Mouse (Mus musculus) limb, embryonic 12.5 days (tissue): Measurements from ENCODE around the gene Arhgef10l. TPM values are rescaled to one million over a fixed set of nuclear protein-coding genes. Genes with fewer than 3 reads are reported as not detected.
A peak's percentile ranks its signal among the peaks of the same experiment; 100 is the strongest.

Experiments used
- ATAC-seq: fragments of 200-750 bp; cut with Nextera tagmentation; 2 replicates; pipeline ENCODE4 v1.8.0; 2017; ENCODE audit warnings: low read depth, moderate TSS enrichment; ENCODE audit not compliant: insufficient number of reproducible peaks, insufficient read depth, low FRiP score, low TSS enrichment
- H3K27ac ChIP-seq: fragments of 300-500 bp; sonication (generic); 2 replicates; pipeline ENCODE4 v1.5.1; 2016; ENCODE audit warnings: mild to moderate bottlenecking, moderate library complexity
- H3K27me3 ChIP-seq: fragments of 300-500 bp; sonication (generic); 2 replicates; pipeline ENCODE4 v1.6.1; 2016; ENCODE audit warnings: mild to moderate bottlenecking, moderate library complexity
- H3K36me3 ChIP-seq: fragments of 300-500 bp; sonication (generic); 2 replicates; pipeline ENCODE4 v1.6.1; 2016; ENCODE audit warnings: mild to moderate bottlenecking, moderate library complexity
- H3K4me1 ChIP-seq: fragments of 300-500 bp; sonication (generic); replicated peaks from 2 replicates; pipeline ENCODE4 v1.6.1; 2016
- H3K4me2 ChIP-seq: fragments of 300-500 bp; sonication (generic); 2 replicates; pipeline ENCODE4 v1.6.1; 2016; ENCODE audit warnings: mild to moderate bottlenecking, moderate library complexity
- H3K4me3 ChIP-seq: fragments of 300-500 bp; sonication (generic); replicated peaks from 2 replicates; pipeline ENCODE4 v1.5.1; 2016; ENCODE audit warnings: mild to moderate bottlenecking
- H3K9ac ChIP-seq: fragments of 300-500 bp; sonication (generic); replicated peaks from 2 replicates; pipeline ENCODE4 v1.6.1; 2016; ENCODE audit warnings: mild to moderate bottlenecking, moderate library complexity
- H3K9me3 ChIP-seq: fragments of 300-500 bp; sonication (generic); 2 replicates; pipeline ENCODE4 v1.6.1; 2016; ENCODE audit warnings: mild to moderate bottlenecking, moderate library complexity
- WGBS: fragments of 180-500 bp; shearing (Covaris S2); methylation state at CpG from one replicate; pipeline ENCODE4 v1.1.7; 2016; 5-methylcytosine and 5-hydroxymethylcytosine counted together
- polyA plus RNA-seq: library from polyadenylated mRNA; unstranded; fragments of >200 nt; fragmentation: Nextera tagmentation; extraction: Ambion mirVana; gene quantifications from 2 replicates; pipeline ENCODE4 v1.2.1, GENCODE M21; 2016

Arhgef10l gene
- polyA plus RNA-seq, 1 experiment from 2014 or later, result 20.0 TPM

GRCm38 (mm10) chr4:140505608-140506002 lies 160.2 kb downstream of the Arhgef10l start:
- ATAC-seq, result no peak
- Histone ChIP-seq H3K9ac (no peak overlapping the region), H3K4me2 (no peak overlapping the region), H3K27me3 (peaks cover 34% of the 10 kb centered on the region; the same call in 1 of the 2 replicates), H3K4me3 (no peak overlapping the region), H3K36me3 (no peaks in the 10 kb centered on the region), H3K4me1 (peaks cover 11% of the 10 kb centered on the region; the same call in 1 of the 2 replicates), H3K27ac (no peak overlapping the region), H3K9me3 (no peaks in the 10 kb centered on the region)
- WGBS, result 95% methylated on average over 3 of the region's 3 CpGs

- WGBS, result 52% methylated on average over 19 of the region's 19 CpGs
These were observed 160.7 kb downstream of the Arhgef10l start for GRCm38 (mm10) chr4:140504921-140505607.

GRCm38 (mm10) chr4:140504067-140504913 lies 161.5 kb downstream of the Arhgef10l start:
- Histone ChIP-seq H3K9me3 (no peaks in the 10 kb centered on the region), H3K27me3 (peaks cover 34% of the 10 kb centered on the region; the same call in 1 of the 2 replicates), H3K4me3 (no peak overlapping the region), H3K4me1 (peaks cover 11% of the 10 kb centered on the region; the same call in 1 of the 2 replicates), H3K4me2 (no peak overlapping the region), H3K27ac (no peak overlapping the region), H3K36me3 (no peaks in the 10 kb centered on the region), H3K9ac (no peak overlapping the region)
- ATAC-seq, result no peak
- 18% methylated on average over 16 of the region's 16 CpGs for WGBS

More at GRCm38 (mm10) chr4:140504921-140505607, 160.7 kb downstream of the Arhgef10l start:
- Histone ChIP-seq H3K9ac (no peak overlapping the region), H3K4me3 (no peak overlapping the region), H3K4me2 (no peak overlapping the region), H3K4me1 (peaks cover 11% of the 10 kb centered on the region; the same call in 1 of the 2 replicates), H3K9me3 (no peaks in the 10 kb centered on the region), H3K27ac (no peak overlapping the region), H3K27me3 (peaks cover 34% of the 10 kb centered on the region; the same call in 1 of the 2 replicates), H3K36me3 (no peaks in the 10 kb centered on the region)
- no peak for ATAC-seq

- Histone ChIP-seq H3K9ac (no peak overlapping the region), H3K4me1 (peaks cover 21% of the 10 kb centered on the region), H3K4me2 (no peak overlapping the region), H3K9me3 (no peaks in the 10 kb centered on the region), H3K36me3 (no peaks in the 10 kb centered on the region), H3K27ac (no peak overlapping the region), H3K4me3 (no peak overlapping the region), H3K27me3 (peaks cover 27% of the 10 kb centered on the region; the same call in 1 of the 2 replicates)
- ATAC-seq, result no peak
- WGBS, result 66% methylated on average over 7 of the region's 7 CpGs
These were observed 165.0 kb downstream of the Arhgef10l start for GRCm38 (mm10) chr4:140500766-140501165.

- Histone ChIP-seq H3K9me3 (no peaks in the 10 kb centered on the region), H3K4me3 (no peak overlapping the region), H3K9ac (no peak overlapping the region), H3K4me2 (no peak overlapping the region), H3K27ac (no peak overlapping the region), H3K36me3 (no peaks in the 10 kb centered on the region), H3K27me3 (peaks cover 24% of the 10 kb centered on the region; the same call in 1 of the 2 replicates), H3K4me1 (peaks cover 21% of the 10 kb centered on the region)
- 89% methylated on average over 6 of the region's 6 CpGs for WGBS
- no peak for ATAC-seq
These were observed 166.2 kb downstream of the Arhgef10l start for GRCm38 (mm10) chr4:140499571-140499970.

- Histone ChIP-seq H3K36me3 (no peaks in the 10 kb centered on the region), H3K4me2 (no peak overlapping the region), H3K9ac (no peak overlapping the region), H3K4me1 (peaks cover 15% of the 10 kb centered on the region), H3K9me3 (no peaks in the 10 kb centered on the region), H3K27ac (no peak overlapping the region), H3K27me3 (peaks cover 12% of the 10 kb centered on the region; the same call in 1 of the 2 replicates), H3K4me3 (no peak overlapping the region)
- WGBS, result 43% methylated on average over 20 of the region's 20 CpGs
- no peak for ATAC-seq
These were observed 168.6 kb downstream of the Arhgef10l start for GRCm38 (mm10) chr4:140497169-140497568.

GRCm38 (mm10) chr4:140491555-140491954 lies 174.3 kb downstream of the Arhgef10l start:
- Histone ChIP-seq H3K27me3 (peaks cover 6% of the 10 kb centered on the region; the same call in 1 of the 2 replicates), H3K9me3 (no peaks in the 10 kb centered on the region), H3K4me1 (no peaks in the 10 kb centered on the region), H3K9ac (no peak overlapping the region), H3K4me2 (no peak overlapping the region), H3K27ac (no peak overlapping the region), H3K36me3 (no peaks in the 10 kb centered on the region), H3K4me3 (no peak overlapping the region)
- WGBS, result 46% methylated on average over 5 of the region's 5 CpGs
- no peak for ATAC-seq

GRCm38 (mm10) chr4:140485442-140485841 lies 180.4 kb downstream of the Arhgef10l start:
- H3K4me3 ChIP-seq, result no peak overlapping the region
- no peak overlapping the region for H3K27ac ChIP-seq
- H3K9ac ChIP-seq, result no peak overlapping the region
- peaks cover 11% of the 10 kb centered on the region; the same call in 1 of the 2 replicates for H3K27me3 ChIP-seq
- ATAC-seq, result no peak
- no peaks in the 10 kb centered on the region for H3K9me3 ChIP-seq
- H3K4me2 ChIP-seq, result no peak overlapping the region
- 16% methylated on average over 12 of the region's 12 CpGs for WGBS
- H3K36me3 ChIP-seq, result no peaks in the 10 kb centered on the region
- peaks cover 14% of the 10 kb centered on the region for H3K4me1 ChIP-seq

- peaks cover 28% of the 10 kb centered on the region for H3K4me1 ChIP-seq
- H3K9me3 ChIP-seq, result no peaks in the 10 kb centered on the region
- H3K9ac ChIP-seq, result no peak overlapping the region
- no peak for ATAC-seq
- H3K27ac ChIP-seq, result no peak overlapping the region
- H3K4me3 ChIP-seq, result no peak overlapping the region
- peaks cover 11% of the 10 kb centered on the region; the same call in 1 of the 2 replicates for H3K27me3 ChIP-seq
- WGBS, result 78% methylated on average over 11 of the region's 11 CpGs
- H3K4me2 ChIP-seq, result no peak overlapping the region
- H3K36me3 ChIP-seq, result no peaks in the 10 kb centered on the region
These were observed 182.7 kb downstream of the Arhgef10l start for GRCm38 (mm10) chr4:140483134-140483533.

GRCm38 (mm10) chr4:140480369-140481067 lies 185.3 kb downstream of the Arhgef10l start:
- WGBS, result 20% methylated on average over 15 of the region's 15 CpGs
- Histone ChIP-seq H3K4me1 (peaks cover 27% of the 10 kb centered on the region), H3K9ac (no peak overlapping the region), H3K4me3 (no peak overlapping the region), H3K9me3 (no peaks in the 10 kb centered on the region; the same call in 1 of the 2 replicates), H3K36me3 (no peaks in the 10 kb centered on the region), H3K4me2 (0 out of 2 replicates have a peak overlapping the region, but pooled peaks have one; percentile 17), H3K27me3 (peaks cover 11% of the 10 kb centered on the region; the same call in 1 of the 2 replicates), H3K27ac (no peak overlapping the region)
- ATAC-seq, result no peak
